Mouse (Mus musculus) adrenal gland, postnatal 25 days (tissue): ENCODE data around the gene Syne1. TPM values are rescaled to one million over a fixed set of nuclear protein-coding genes. Genes with fewer than 3 reads are reported as not detected.
A peak's percentile ranks its signal among the peaks of the same experiment; 100 is the strongest.

Experiments
- DNase-seq: peaks from one replicate; pipeline ENCODE4 v3.0.0; 2021; ENCODE audit warnings: mixed read lengths
- long read RNA-seq: library from polyadenylated mRNA; stranded (forward); transcript quantifications from one replicate; pipeline ENCODE4 v2.0.0, GENCODE M21; 2021
- total RNA-seq: library from RNA; stranded (reverse); gene quantifications from 2 replicates; pipeline ENCODE4 v1.2.3, GENCODE M21; 2021

The Syne1 gene
- total RNA-seq = 17.1 and 21.7 TPM in 2 replicates
- long read RNA-seq, partial matches to known transcripts = 3 of 3 reads
- long read RNA-seq, other reads (novel, unspliced or antisense) = 0 of 3 reads

DNA sequence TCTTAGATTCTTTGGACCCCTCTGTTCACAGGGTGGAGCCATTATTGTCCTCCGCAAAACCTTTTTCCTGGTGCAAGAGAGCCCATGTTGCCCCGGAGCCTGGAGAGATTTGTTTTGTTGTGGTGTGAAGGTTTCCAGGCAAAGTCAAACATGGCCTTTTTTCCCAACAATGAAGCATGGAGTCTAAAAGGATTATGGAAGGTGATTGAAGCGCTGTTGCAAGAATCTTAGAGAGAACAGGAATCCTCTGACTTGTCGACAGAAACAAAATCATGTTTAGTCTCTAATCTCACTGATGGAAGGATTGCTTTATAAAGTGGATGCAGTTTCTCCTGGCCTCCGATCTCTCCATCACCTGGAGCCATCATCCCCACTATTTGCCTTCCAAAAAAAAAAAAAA is at the start of gene Syne1:
Syne1 (minus strand) TSS at position 101 of the 400 bp plus-strand sequence.
- no peak for DNase-seq

GRCm38 (mm10) chr10:5600123-5600522 is 48.8 kb upstream of the Syne1 start:
- DNase-seq = peak; percentile 10

DNA sequence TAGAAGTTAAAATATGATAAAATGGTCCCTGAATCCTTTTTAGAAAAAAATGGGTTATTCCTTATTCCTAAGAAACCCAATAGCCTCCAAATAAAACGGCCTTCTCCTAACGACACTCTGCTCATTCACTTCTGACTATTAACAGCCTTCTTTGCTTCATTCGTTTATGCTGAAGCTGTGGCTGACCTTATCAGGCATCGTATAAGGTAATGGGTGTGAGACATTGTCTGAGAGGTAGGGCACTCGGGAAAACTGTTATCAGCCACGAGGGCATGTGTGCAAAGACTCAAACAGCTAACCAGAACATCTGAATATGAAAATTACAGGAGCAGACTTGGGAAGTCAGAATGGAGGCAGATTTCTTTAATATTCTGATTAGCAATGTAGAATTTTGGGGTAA is 45.3 kb upstream of the Syne1 start:
- DNase-seq = no peak

GRCm38 (mm10) chr10:5594457-5594856 is 43.2 kb upstream of the Syne1 start:
- no peak for DNase-seq

DNA sequence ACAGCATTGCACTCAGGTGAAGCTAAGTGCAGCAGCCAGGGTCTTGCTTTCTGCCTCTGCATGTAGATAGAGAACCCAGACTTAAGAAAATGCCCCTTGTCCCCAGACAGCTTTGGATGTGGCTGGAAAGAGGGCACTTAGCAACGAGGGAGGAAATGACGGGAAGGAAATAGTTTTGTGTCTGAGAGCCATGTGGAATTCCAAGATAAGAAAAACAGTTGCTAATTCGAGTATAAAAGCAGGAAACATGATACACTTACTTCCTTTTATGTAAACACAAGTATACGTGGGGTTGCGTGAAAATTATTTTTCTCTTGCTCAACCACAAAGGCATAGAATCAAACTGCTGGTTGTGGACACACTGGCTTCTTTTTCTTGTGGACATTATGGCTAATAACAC is 42.2 kb upstream of the Syne1 start, which contains the start of gene Myct1:
Myct1 (plus strand) TSS at position 312 of the 400 bp plus-strand sequence.
- DNase-seq = no peak

GRCm38 (mm10) chr10:5591996-5592395 is 40.7 kb upstream of the Syne1 start:
- no peak for DNase-seq

DNA sequence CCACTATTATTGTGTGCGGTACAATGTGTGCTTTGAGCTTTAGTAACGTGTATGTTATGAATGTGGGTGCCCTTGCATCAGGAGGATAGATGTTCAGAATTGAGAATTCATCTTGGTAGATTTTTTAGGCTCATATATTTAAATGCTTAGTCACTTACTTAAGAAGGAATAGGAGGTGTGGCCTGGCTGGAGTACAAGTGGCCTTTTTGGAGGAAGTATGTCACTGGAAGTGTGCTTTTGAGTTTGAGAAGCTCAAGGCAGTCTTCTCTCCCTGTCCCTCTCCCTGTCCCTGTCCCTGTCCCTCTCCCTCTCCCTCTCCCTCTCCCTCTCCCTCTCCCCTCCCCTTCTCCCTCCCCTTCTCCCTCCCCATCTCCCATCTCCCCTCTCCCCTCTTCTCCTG is 39.8 kb upstream of the Syne1 start:
- no peak for DNase-seq

GRCm38 (mm10) chr10:5573328-5573727 is 22.0 kb upstream of the Syne1 start:
- no peak for DNase-seq

- no peak for DNase-seq
These were observed 20.1 kb upstream of the Syne1 start for GRCm38 (mm10) chr10:5571332-5571731.

GRCm38 (mm10) chr10:5570059-5570458 is 18.8 kb upstream of the Syne1 start:
- no peak for DNase-seq

GRCm38 (mm10) chr10:5568991-5569390 is 17.7 kb upstream of the Syne1 start:
- no peak for DNase-seq

- DNase-seq = no peak
These were observed 10.4 kb upstream of the Syne1 start for GRCm38 (mm10) chr10:5561706-5562105.

DNA sequence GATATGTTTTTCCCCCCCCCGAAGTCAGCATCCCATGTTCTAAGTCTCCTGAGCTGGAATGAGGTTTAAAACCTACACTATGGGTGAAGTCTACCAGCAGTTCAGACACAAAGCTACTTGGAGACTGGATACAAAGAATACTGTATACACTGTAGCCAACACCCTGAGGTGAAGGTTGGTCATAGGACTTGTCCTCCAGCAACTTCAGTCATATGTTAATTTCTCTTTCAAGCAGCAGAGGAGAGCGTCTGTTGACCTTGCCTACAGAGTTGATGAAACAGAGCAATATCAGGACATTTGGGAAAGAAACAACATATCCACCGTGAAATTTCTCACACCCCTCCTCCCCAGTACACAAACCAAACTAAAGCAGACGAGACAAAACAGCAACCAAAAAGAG is 9.2 kb upstream of the Syne1 start:
- DNase-seq = no peak

GRCm38 (mm10) chr10:5558808-5559207 is 7.5 kb upstream of the Syne1 start:
- DNase-seq = no peak

DNA sequence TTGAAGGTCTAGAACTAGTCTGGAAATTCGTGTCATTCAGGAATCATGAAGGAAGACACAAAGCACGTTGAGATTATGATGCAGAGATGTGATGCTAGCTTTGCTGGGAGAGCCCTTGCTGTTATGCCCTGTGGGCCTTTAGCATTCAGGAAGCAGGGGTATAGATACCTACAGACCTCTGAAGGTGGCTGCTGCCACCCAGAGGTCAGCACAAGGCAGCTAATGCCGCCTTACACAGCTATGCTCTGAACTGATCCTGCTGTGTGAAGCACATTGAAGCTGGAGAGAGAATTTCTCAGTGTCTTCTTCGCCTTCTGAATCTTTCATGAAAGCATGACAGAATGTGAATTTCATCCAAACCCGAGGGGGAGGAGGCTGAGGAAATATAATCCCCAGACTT is 3.7 kb upstream of the Syne1 start:
- peak; percentile 7 for DNase-seq

DNA sequence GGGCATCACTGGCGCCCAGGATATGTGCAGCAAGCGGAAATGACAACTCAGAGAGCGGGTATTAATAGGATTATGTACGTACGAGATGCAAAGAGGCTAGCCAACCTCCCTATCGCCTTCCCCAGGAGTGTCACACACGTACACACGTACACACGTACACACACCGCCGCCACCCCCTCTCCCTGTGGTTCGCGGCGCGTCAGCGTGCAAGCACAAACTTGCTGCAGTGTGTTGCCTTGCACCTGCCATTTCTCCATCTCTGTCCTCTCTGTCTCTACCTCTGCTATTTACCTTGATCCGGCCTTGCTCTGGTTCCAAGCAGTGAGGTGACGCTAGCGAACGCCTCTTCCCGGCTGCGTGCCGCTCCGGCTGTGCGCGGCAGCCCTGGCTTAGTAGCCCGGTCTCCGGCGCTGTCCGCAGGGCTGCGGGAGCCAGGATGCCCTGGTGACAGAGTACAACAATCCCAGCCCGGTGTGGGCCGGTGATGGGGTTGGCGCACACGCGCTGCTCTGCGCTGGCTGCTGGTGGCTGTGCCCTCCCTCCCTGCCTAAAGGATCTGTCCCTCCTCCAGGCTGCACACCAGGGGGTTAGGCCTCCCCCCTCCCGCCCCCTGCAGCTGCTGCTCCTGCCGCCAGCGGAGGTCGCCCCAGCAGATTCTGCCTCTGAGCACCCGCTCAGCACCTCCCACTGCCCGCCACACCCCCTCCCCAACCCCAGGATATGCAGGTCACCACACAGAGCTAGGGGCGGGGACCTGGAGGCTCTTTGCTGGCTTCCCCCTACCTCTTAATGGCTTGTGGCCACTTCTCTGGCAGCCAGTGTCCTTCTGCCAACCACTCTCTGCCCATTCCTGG is 887 bp downstream of the Syne1 start:
- DNase-seq = peak; percentile 53

GRCm38 (mm10) chr10:5549871-5550167 is 1.5 kb downstream of the Syne1 start:
- DNase-seq = no peak

DNA sequence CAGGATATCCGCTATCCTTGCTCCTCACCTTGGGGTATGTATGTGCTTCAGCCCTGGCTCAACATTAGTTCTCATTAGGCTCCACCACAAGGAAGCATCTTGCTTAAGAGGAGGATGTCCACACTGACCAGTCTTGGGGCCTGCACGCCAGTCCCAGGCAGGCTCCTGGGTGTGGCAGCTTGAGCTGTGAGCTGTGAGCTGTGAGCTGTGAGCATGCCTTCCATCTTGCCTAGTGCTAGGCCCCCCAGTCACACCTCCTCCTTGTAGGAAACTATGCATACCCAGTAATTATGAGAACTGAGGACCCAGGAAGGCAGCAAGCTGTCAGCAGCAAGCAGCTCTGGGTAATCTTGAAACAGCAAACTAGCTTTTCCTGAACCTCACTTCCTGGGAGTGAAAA is 2.6 kb downstream of the Syne1 start:
- DNase-seq = no peak

DNA sequence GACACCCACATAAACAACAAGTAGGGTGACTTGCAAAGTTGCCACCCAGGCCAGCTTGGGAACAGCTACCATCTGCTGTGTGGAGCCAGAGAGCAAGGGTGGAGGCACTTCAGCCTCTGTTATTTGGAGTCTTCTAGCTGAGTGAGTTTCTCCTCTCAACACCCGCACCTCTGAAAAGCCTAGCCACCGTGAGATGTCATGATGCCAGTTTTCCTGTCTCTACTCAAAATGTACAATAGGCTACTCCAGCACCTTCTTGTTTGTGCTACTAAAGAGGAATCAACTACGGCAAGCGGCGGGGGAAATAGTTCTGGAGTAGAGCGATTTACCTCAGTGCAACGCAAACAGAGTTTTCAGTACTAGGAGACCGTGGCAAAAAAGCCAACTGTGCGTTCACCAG is 3.5 kb downstream of the Syne1 start:
- DNase-seq = no peak

- DNase-seq = no peak
These were observed 4.9 kb downstream of the Syne1 start for GRCm38 (mm10) chr10:5546428-5546827.

DNA sequence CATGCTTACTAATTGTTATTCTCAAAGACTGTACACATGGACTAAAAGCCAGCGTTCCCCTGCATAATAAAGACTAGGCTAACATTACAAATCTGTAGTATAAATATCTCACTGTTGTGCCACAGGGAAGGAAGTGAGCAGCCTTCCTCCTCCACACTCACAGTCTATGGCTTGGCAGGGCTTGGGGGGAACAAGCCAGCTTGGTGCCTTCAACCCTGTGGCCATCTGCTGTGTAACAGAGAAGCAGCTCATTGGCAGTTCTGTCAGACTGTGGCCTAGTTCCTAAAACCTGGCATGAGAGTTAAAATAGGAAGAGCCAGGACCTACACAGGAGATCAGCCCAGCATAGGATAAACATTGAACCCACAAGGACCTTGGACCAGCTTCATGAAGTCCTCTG is 23.0 kb downstream of the Syne1 start:
- no peak for DNase-seq

GRCm38 (mm10) chr10:5527634-5528033 is 23.6 kb downstream of the Syne1 start:
- no peak for DNase-seq

DNA sequence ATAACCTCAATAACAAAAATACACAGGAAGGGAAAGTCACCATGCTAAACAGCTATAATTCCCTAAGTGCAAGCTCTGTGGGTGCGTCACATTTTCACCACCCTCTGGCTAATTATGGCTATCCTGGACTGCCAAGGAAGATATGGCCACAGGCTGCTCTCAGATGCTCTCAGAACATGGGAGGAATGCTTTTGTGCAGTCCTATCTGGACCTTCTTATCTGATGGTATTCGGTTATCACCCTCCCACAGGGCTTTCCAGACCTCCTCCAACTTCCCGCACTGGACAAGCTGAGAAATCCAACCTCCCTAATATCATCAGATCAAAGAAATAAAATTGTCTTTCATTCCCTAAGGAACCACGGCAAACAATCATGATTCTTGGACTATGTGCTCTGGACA is 28.4 kb downstream of the Syne1 start:
- no peak for DNase-seq

DNA sequence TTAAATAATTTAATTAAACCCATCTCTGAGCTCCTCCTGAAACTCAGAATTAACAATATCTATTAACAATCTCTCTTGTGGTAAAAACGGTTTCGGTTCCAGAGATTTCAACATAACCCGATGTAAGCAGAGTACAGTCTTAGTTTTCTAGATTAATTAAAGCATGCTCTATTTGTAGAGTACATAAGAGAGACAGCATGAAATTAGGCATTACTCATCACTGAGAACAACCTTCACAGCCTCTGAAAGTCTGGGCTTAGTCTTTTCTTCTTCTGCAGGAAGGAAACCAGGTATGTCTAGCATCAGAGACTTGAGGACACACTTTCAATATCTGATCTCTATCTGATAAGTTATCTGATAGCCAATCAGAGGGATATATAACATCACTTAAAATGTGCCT is 29.0 kb downstream of the Syne1 start:
- DNase-seq = no peak
